Mouse (Mus musculus): Measurements from ENCODE around the gene Cadps. TPM values are rescaled to one million over a fixed set of nuclear protein-coding genes. Genes with fewer than 3 reads are reported as not detected.

The Cadps gene
- polyA plus RNA-seq, 1 experiment from 2014 or later: 42.7 TPM

- H3K27ac ChIP-seq (ENCODE audit: low read length): no peak overlapping the region
- 25% methylated on average over 1 of the region's 1 CpGs for WGBS
- no peak overlapping the region for H3K9ac ChIP-seq (ENCODE audit: low read depth, low read length)
- peaks cover 3% of the 10 kb centered on the region for H3K36me3 ChIP-seq (ENCODE audit: control insufficient read depth, insufficient read depth, low read length)
- ATAC-seq: peak; percentile 63
- no peaks in the 10 kb centered on the region for H3K9me3 ChIP-seq (replicated peaks; ENCODE audit: control insufficient read depth, low read length, poor library complexity, severe bottlenecking)
- H3K27me3 ChIP-seq (ENCODE audit: control insufficient read depth, insufficient read depth, low read depth, low read length): no peaks in the 10 kb centered on the region
- no peak overlapping the region for H3K4me3 ChIP-seq (ENCODE audit: low read depth, low read length)
- H3K4me2 ChIP-seq (ENCODE audit: low read length): no peak overlapping the region
- H3K4me1 ChIP-seq (ENCODE audit: control insufficient read depth, insufficient read depth, low read length): 0 out of 2 replicates have a peak, but pooled peaks cover 3% of the 10 kb centered on the region
These were observed 291.8 kb downstream of the Cadps start for GRCm38 (mm10) chr14:12531101-12531500.

DNA sequence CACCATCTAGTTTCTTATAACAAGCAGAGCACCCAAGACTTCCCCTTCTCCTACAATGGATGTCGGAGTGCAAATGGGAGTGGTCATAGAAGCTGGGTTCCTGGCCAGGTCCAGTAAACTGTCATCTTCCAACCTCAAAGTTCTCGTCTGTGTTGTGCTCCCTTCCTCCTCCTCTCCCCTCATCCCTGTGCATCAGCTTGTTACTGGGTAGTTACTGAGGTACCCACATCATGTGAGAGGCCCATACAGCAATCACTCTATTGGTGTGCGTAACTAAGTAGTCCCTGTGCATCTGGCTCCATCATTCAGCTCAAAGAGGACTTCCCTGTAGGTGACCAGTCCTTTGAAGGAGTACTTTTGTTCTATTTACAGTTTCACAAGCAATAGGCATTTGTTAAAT is 292.3 kb downstream of the Cadps start:
- Histone ChIP-seq H3K4me1 (ENCODE audit: control insufficient read depth, insufficient read depth, low read length) (0 out of 2 replicates have a peak, but pooled peaks cover 3% of the 10 kb centered on the region), H3K36me3 (ENCODE audit: control insufficient read depth, insufficient read depth, low read length) (peaks cover 3% of the 10 kb centered on the region), H3K9me3 (replicated peaks; ENCODE audit: control insufficient read depth, low read length, poor library complexity, severe bottlenecking) (no peaks in the 10 kb centered on the region), H3K9ac (ENCODE audit: low read depth, low read length) (no peak overlapping the region), H3K27me3 (ENCODE audit: control insufficient read depth, insufficient read depth, low read depth, low read length) (no peaks in the 10 kb centered on the region), H3K27ac (ENCODE audit: low read length) (no peak overlapping the region), H3K4me2 (ENCODE audit: low read length) (no peak overlapping the region), H3K4me3 (ENCODE audit: low read depth, low read length) (no peak overlapping the region)
- 69% methylated on average over 3 of the region's 3 CpGs for WGBS
- peak; percentile 51 for ATAC-seq

GRCm38 (mm10) chr14:12529961-12530542 is 292.8 kb downstream of the Cadps start:
- peak; percentile 62 for ATAC-seq
- H3K27me3 ChIP-seq (ENCODE audit: control insufficient read depth, insufficient read depth, low read depth, low read length): no peaks in the 10 kb centered on the region
- 8% methylated on average over 11 of the region's 11 CpGs for WGBS
- H3K4me2 ChIP-seq (ENCODE audit: low read length): peak overlapping the region; percentile 19; the same call in 1 of the 2 replicates
- H3K9ac ChIP-seq (ENCODE audit: low read depth, low read length): no peak overlapping the region
- H3K4me3 ChIP-seq (ENCODE audit: low read depth, low read length): no peak overlapping the region
- H3K36me3 ChIP-seq (ENCODE audit: control insufficient read depth, insufficient read depth, low read length): peaks cover 5% of the 10 kb centered on the region
- H3K9me3 ChIP-seq (replicated peaks; ENCODE audit: control insufficient read depth, low read length, poor library complexity, severe bottlenecking): no peaks in the 10 kb centered on the region
- no peak overlapping the region for H3K27ac ChIP-seq (ENCODE audit: low read length)
- H3K4me1 ChIP-seq (ENCODE audit: control insufficient read depth, insufficient read depth, low read length): 0 out of 2 replicates have a peak, but pooled peaks cover 3% of the 10 kb centered on the region

- Histone ChIP-seq H3K9ac (ENCODE audit: low read depth, low read length) (no peak overlapping the region), H3K27me3 (ENCODE audit: control insufficient read depth, insufficient read depth, low read depth, low read length) (no peaks in the 10 kb centered on the region), H3K4me2 (ENCODE audit: low read length) (no peak overlapping the region), H3K9me3 (replicated peaks; ENCODE audit: control insufficient read depth, low read length, poor library complexity, severe bottlenecking) (no peaks in the 10 kb centered on the region), H3K4me1 (ENCODE audit: control insufficient read depth, insufficient read depth, low read length) (0 out of 2 replicates have a peak, but pooled peaks cover 3% of the 10 kb centered on the region), H3K4me3 (ENCODE audit: low read depth, low read length) (no peak overlapping the region), H3K27ac (ENCODE audit: low read length) (no peak overlapping the region), H3K36me3 (ENCODE audit: control insufficient read depth, insufficient read depth, low read length) (peaks cover 10% of the 10 kb centered on the region)
- WGBS: 80% methylated on average over 5 of the region's 5 CpGs
- ATAC-seq: no peak
These were observed 295.6 kb downstream of the Cadps start for GRCm38 (mm10) chr14:12527296-12527695.

- no peak overlapping the region for H3K27ac ChIP-seq (ENCODE audit: low read length)
- H3K4me3 ChIP-seq (ENCODE audit: low read depth, low read length): no peak overlapping the region
These were observed 315.9 kb downstream of the Cadps start for GRCm38 (mm10) chr14:12507018-12507417.

GRCm38 (mm10) chr14:12504191-12504947 is 318.5 kb downstream of the Cadps start:
- peaks cover 8% of the 10 kb centered on the region; the same call in 1 of the 2 replicates for H3K36me3 ChIP-seq (ENCODE audit: control insufficient read depth, insufficient read depth, low read length)
- no peaks in the 10 kb centered on the region for H3K27me3 ChIP-seq (ENCODE audit: control insufficient read depth, insufficient read depth, low read depth, low read length)
- WGBS: 80% methylated on average over 12 of the region's 12 CpGs
- H3K4me1 ChIP-seq (ENCODE audit: control insufficient read depth, insufficient read depth, low read length): no peaks in the 10 kb centered on the region
- no peak overlapping the region for H3K27ac ChIP-seq (ENCODE audit: low read length)
- H3K9me3 ChIP-seq (replicated peaks; ENCODE audit: control insufficient read depth, low read length, poor library complexity, severe bottlenecking): no peaks in the 10 kb centered on the region
- no peak overlapping the region for H3K4me2 ChIP-seq (ENCODE audit: low read length)
- no peak for ATAC-seq
- H3K4me3 ChIP-seq (ENCODE audit: low read depth, low read length): no peak overlapping the region
- H3K9ac ChIP-seq (ENCODE audit: low read depth, low read length): no peak overlapping the region

More at GRCm38 (mm10) chr14:12507018-12507417, 315.9 kb downstream of the Cadps start:
- H3K27me3 ChIP-seq (ENCODE audit: control insufficient read depth, insufficient read depth, low read depth, low read length): no peaks in the 10 kb centered on the region
- ATAC-seq: no peak
- no peaks in the 10 kb centered on the region for H3K4me1 ChIP-seq (ENCODE audit: control insufficient read depth, insufficient read depth, low read length)
- H3K36me3 ChIP-seq (ENCODE audit: control insufficient read depth, insufficient read depth, low read length): peaks cover 6% of the 10 kb centered on the region; the same call in 1 of the 2 replicates
- H3K4me2 ChIP-seq (ENCODE audit: low read length): no peak overlapping the region
- WGBS: 84% methylated on average over 7 of the region's 7 CpGs
- H3K9me3 ChIP-seq (replicated peaks; ENCODE audit: control insufficient read depth, low read length, poor library complexity, severe bottlenecking): no peaks in the 10 kb centered on the region
- no peak overlapping the region for H3K9ac ChIP-seq (ENCODE audit: low read depth, low read length)

DNA sequence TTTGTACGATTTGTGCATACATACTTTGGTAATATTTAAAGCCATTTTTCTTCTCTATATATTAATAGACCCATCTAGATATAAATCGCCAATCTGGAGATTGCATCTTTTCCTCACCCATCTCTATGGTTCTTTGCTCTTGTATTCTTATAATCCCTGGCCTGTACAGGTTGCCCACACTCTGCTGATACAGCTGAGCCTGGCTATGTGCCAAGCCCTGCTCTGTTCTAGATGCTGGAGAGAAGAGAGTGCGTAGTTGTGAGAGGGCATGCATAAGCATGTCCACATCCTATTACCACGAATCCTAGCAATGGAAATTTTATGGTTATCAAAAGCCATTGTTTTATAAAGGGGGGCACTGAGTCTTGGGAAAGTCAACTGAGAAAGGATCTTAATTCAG is 360.7 kb downstream of the Cadps start:
- Histone ChIP-seq H3K36me3 (ENCODE audit: control insufficient read depth, insufficient read depth, low read length) (peaks cover 7% of the 10 kb centered on the region), H3K4me3 (ENCODE audit: low read depth, low read length) (no peak overlapping the region), H3K27me3 (ENCODE audit: control insufficient read depth, insufficient read depth, low read depth, low read length) (no peaks in the 10 kb centered on the region), H3K4me1 (ENCODE audit: control insufficient read depth, insufficient read depth, low read length) (no peaks in the 10 kb centered on the region), H3K9me3 (replicated peaks; ENCODE audit: control insufficient read depth, low read length, poor library complexity, severe bottlenecking) (no peaks in the 10 kb centered on the region), H3K9ac (ENCODE audit: low read depth, low read length) (no peak overlapping the region), H3K27ac (ENCODE audit: low read length) (no peak overlapping the region), H3K4me2 (ENCODE audit: low read length) (no peak overlapping the region)
- 75% methylated on average over 4 of the region's 4 CpGs for WGBS
- no peak for ATAC-seq

DNA sequence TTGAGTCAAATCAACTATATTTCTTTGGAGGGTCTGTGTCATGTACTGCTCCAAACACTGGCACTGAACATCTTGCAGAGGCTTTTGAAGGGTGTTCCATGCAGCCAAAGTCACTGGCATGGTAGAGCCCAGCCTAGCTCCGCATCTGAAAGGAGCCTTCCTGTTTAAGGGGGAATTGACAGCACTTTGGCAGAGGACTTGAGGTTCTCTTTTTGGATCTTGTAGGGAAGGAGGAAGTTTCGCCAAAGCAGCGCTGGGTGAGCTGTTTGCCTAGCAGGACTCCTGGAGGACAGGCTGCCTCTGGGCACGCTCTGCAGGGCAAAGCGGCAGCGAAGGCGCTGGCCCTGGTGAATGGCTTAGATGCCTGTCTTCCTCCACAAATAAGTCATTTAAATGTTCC is 363.2 kb downstream of the Cadps start:
- no peak overlapping the region for H3K4me3 ChIP-seq (ENCODE audit: low read depth, low read length)
- no peak overlapping the region for H3K9ac ChIP-seq (ENCODE audit: low read depth, low read length)
- no peak overlapping the region for H3K4me2 ChIP-seq (ENCODE audit: low read length)
- H3K27me3 ChIP-seq (ENCODE audit: control insufficient read depth, insufficient read depth, low read depth, low read length): no peaks in the 10 kb centered on the region
- no peaks in the 10 kb centered on the region for H3K36me3 ChIP-seq (ENCODE audit: control insufficient read depth, insufficient read depth, low read length)
- WGBS: 65% methylated on average over 7 of the region's 7 CpGs
- H3K9me3 ChIP-seq (replicated peaks; ENCODE audit: control insufficient read depth, low read length, poor library complexity, severe bottlenecking): no peaks in the 10 kb centered on the region
- ATAC-seq: peak; percentile 67; the same call in 1 of the 2 replicates
- no peaks in the 10 kb centered on the region for H3K4me1 ChIP-seq (ENCODE audit: control insufficient read depth, insufficient read depth, low read length)
- H3K27ac ChIP-seq (ENCODE audit: low read length): no peak overlapping the region

GRCm38 (mm10) chr14:12455064-12455591 is 367.8 kb downstream of the Cadps start:
- H3K4me2 ChIP-seq (ENCODE audit: low read length): no peak overlapping the region
- WGBS: 83% methylated on average over 8 of the region's 8 CpGs

More at GRCm38 (mm10) chr14:12455064-12455591, 367.8 kb downstream of the Cadps start:
- Histone ChIP-seq H3K36me3 (ENCODE audit: control insufficient read depth, insufficient read depth, low read length) (0 out of 2 replicates have a peak, but pooled peaks cover 8% of the 10 kb centered on the region), H3K27ac (ENCODE audit: low read length) (no peak overlapping the region), H3K9me3 (replicated peaks; ENCODE audit: control insufficient read depth, low read length, poor library complexity, severe bottlenecking) (no peaks in the 10 kb centered on the region), H3K9ac (ENCODE audit: low read depth, low read length) (no peak overlapping the region), H3K27me3 (ENCODE audit: control insufficient read depth, insufficient read depth, low read depth, low read length) (no peaks in the 10 kb centered on the region), H3K4me3 (ENCODE audit: low read depth, low read length) (no peak overlapping the region), H3K4me1 (ENCODE audit: control insufficient read depth, insufficient read depth, low read length) (no peaks in the 10 kb centered on the region)
- ATAC-seq: no peak

Measured in midbrain, embryonic 16.5 days (tissue).